Mouse (Mus musculus) kidney, adult 9 months (tissue): ENCODE results near the gene Tor2a.

Source experiments
- DNase-seq: peaks from one replicate; pipeline ENCODE4 v3.0.0; 2022

Tor2a gene

GRCm38 (mm10) chr2:32757056-32757845 lies at the start of gene Tor2a:
Gene Tor2a (plus strand): TSS chr2:32757234.
- peak; percentile 99 for DNase-seq

- no peak for DNase-seq
Observed at GRCm38 (mm10) chr2:32708643-32709042, 48.4 kb upstream of the Tor2a start.

- no peak for DNase-seq
Observed at GRCm38 (mm10) chr2:32709521-32710137, 47.4 kb upstream of the Tor2a start.

- DNase-seq, result no peak
Observed at GRCm38 (mm10) chr2:32710425-32710824, 46.6 kb upstream of the Tor2a start.

GRCm38 (mm10) chr2:32711301-32712056 lies 45.6 kb upstream of the Tor2a start:
- DNase-seq, result no peak

GRCm38 (mm10) chr2:32712108-32712551 lies 44.9 kb upstream of the Tor2a start:
- peak; percentile 85 for DNase-seq

- DNase-seq, result peak; percentile 95
Observed at GRCm38 (mm10) chr2:32712586-32712933, 44.5 kb upstream of the Tor2a start.

GRCm38 (mm10) chr2:32712934-32713817 lies 43.9 kb upstream of the Tor2a start, which contains the start of gene Cdk9:
Gene Cdk9 (minus strand): TSS chr2:32713076.
- peak; percentile 94 for DNase-seq

GRCm38 (mm10) chr2:32714117-32714986 lies 42.7 kb upstream of the Tor2a start:
- DNase-seq, result no peak

- no peak for DNase-seq
Observed at GRCm38 (mm10) chr2:32714987-32715425, 42.0 kb upstream of the Tor2a start.

GRCm38 (mm10) chr2:32718761-32719160 lies 38.3 kb upstream of the Tor2a start:
- no peak for DNase-seq

- DNase-seq, result no peak
Observed at GRCm38 (mm10) chr2:32720053-32720452, 37.0 kb upstream of the Tor2a start.

- no peak for DNase-seq
Observed at GRCm38 (mm10) chr2:32720681-32721229, 36.3 kb upstream of the Tor2a start, which contains the start of gene Sh2d3c. Gene Sh2d3c (plus strand): TSS chr2:32721055.

GRCm38 (mm10) chr2:32722046-32722445 lies 35.0 kb upstream of the Tor2a start:
- no peak for DNase-seq

- DNase-seq, result no peak
Observed at GRCm38 (mm10) chr2:32722581-32722980, 34.5 kb upstream of the Tor2a start.

GRCm38 (mm10) chr2:32724149-32724548 lies 32.9 kb upstream of the Tor2a start:
- DNase-seq, result no peak

- no peak for DNase-seq
Observed at GRCm38 (mm10) chr2:32724832-32725790, 31.9 kb upstream of the Tor2a start.

GRCm38 (mm10) chr2:32727435-32727834 lies 29.6 kb upstream of the Tor2a start:
- DNase-seq, result peak; percentile 98

GRCm38 (mm10) chr2:32728463-32728862 lies 28.6 kb upstream of the Tor2a start:
- DNase-seq, result peak; percentile 77

- no peak for DNase-seq
Observed at GRCm38 (mm10) chr2:32729547-32729946, 27.5 kb upstream of the Tor2a start.
